Mouse (Mus musculus): ENCODE results near the gene Scaper.
A peak's percentile ranks its signal among the peaks of the same experiment; 100 is the strongest.

The Scaper gene

DNA sequence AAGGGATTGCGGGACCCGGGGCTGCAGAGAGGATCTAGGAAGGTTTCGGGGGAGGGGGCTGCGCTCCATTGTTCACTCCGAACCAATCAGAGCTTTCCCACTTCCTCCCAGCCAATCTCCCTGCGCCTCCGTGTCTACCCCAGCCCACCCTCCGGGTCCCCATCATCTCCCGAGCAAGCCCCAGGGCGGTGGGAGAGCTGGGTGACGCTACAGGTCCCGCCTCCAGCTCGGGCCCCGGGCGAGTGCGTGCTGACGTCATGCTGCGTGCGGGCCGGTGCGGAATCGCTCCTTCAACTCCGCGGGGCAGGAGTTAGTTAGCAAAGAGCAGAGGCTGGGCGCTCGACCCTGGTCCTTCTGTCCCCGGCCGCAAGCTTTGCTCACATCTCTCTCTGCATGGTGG, 397.0 kb downstream of the Scaper start:
- DNase-seq (ENCODE audit: low read depth, low spot score) = peak; percentile 79

DNA sequence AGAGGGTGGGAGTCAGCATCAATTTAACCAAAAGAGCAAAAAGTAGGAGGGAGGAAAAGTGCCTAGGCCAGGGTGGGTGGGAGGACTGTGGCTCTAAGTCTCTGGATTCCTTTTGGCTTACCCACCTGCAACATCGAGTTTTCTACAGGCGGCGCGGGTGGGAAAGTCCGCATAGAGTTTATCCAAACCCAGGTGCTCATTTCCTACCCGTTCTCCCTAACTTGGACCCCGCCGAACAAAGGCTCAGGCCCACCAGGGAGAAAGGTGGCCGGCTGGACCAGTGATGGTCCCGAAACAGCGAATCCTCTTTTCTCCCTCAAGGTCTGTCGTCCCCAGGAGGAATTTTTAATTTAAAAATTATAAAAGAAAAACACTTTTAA, 397.5 kb downstream of the Scaper start:
- no peak for DNase-seq (ENCODE audit: low read depth, low spot score)

DNA sequence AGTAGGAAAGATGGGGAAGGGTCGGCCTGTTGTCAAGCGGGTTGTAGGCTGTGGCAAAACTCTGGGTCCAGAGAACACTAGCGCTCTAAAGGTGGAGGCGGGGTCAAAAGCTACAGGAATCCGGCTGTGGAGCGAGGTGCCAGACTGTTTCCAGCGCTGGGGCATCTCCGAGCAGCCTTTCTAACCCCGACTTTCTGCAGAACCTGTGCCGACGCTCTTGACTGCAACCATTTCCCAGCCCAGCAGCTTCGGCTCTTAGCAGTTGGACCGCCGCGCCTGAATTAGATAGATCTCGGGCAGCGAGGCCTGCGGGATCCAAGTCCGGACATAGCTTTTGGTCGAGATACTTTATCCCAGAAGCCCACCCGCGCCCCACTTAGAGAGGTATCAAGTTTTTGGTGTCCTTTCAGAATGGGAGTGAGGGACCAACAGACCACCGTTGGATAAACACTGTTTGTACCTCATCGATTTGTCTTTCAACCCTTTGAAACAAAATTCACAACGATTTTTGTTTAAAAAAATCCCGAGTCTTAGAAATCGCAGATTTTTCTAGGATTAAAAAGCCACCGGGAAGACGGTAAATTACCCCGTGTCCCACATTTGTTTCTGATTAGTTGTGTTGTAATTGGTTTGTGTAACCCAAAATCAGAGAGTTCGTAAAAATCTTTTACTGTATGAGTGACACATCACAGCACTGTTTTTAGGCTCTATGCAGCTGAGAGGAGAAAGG, 398.1 kb downstream of the Scaper start:
- DNase-seq (ENCODE audit: low read depth, low spot score) = no peak

GRCm38 (mm10) chr9:55539006-55539405, 398.9 kb downstream of the Scaper start:
- DNase-seq (ENCODE audit: low read depth, low spot score) = no peak

DNA sequence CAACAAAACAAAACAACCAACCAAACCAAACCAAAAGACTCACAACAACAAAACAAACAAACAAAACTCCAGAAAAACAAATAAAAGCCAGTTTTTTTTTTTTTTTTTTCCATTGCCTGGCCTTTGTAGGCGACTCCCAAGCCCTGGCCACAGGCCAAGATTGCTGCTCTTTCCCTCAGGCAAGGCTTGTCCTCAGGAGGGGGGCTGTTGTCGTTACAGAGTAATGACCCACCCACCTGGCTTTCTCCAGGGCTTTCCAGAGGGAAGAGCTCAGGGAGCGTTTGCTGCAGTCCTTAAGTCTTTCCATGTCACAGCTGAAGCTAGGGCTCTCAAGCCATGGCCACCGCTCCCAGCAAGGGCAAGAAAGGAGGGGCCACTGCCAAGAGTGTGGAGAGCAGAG, 399.5 kb downstream of the Scaper start, which contains the start of gene Isl2:
Gene Isl2, plus strand, starts transcription at position 296 of the 400 bp plus-strand sequence.
- no peak for DNase-seq (ENCODE audit: low read depth, low spot score)

DNA sequence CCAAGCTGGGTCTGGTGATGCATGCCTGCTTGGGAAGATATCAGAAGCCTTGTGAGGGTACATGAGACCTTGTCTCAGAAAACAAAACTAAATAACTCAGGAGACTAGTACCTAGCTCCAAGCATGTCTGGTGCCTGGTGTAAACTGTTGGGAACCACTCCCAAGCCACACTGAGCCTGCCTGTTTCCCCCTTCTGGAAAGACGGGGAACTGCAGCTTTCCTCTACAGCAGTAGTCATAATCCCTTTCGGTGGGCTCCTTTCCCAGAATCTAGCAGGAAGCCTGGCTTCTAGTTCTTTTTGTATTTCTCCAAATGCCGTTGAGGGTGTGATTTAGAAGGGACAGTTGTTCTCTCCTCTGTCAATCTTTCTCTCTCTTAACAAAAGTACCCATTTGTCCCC, 402.0 kb downstream of the Scaper start:
- no peak for DNase-seq (ENCODE audit: low read depth, low spot score)

- DNase-seq (ENCODE audit: low read depth, low spot score) = no peak
Measured at GRCm38 (mm10) chr9:55525716-55526115, 412.2 kb downstream of the Scaper start.

GRCm38 (mm10) chr9:55512027-55512543, 425.8 kb downstream of the Scaper start, which contains the start of gene Etfa:
Etfa (minus strand) TSS chr9:55512243.
- DNase-seq (ENCODE audit: low read depth, low spot score) = peak; percentile 90

GRCm38 (mm10) chr9:55511521-55511993, 426.4 kb downstream of the Scaper start:
- DNase-seq (ENCODE audit: low read depth, low spot score) = peak; percentile 34

GRCm38 (mm10) chr9:55510651-55511235, 427.2 kb downstream of the Scaper start:
- DNase-seq (ENCODE audit: low read depth, low spot score) = no peak

DNA sequence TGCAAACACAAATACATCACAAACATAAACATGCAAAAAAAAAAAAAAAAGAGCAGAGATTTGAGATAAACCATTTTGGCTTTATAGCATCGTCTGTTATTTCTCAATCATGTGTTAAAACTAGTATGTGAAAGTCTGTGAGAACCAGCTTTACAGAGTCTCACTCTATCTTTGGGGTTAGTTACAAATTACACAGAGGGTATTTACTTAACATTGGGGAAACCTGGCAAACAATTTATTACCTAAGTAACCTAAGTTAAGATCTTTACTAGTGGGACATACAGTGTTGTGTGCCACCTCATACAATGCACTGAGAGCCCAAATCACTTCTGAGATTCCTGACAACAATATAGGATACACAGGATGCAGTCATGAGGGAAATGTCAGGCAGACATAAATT, 428.2 kb downstream of the Scaper start:
- DNase-seq (ENCODE audit: low read depth, low spot score) = no peak

- DNase-seq (ENCODE audit: low read depth, low spot score) = no peak
Measured at GRCm38 (mm10) chr9:55508701-55509100, 429.2 kb downstream of the Scaper start.

DNA sequence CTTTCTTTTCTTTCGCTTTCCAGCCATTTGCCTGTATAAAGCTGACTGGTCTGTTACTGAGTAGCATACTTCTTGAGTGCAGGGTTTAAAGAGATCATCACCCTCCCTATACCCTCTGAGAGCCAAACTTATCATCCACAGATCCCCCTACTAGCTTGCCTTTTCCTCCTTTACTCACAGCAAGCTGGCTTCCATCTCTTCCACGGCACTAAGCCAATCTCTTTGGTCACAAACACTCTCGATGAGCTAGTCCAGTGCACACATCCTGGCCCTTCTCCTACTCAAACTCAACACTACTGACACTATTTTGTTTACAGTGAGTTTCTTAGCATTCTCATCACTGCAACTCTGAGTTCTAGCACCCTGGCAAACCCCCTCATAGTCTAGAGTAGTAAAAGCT, 430.0 kb downstream of the Scaper start:
- DNase-seq (ENCODE audit: low read depth, low spot score) = no peak

All from WW6 (cell line).